Mouse (Mus musculus) retina, postnatal 7 days (tissue): Measurements from ENCODE around the gene Efcab10.
A peak's percentile ranks its signal among the peaks of the same experiment; 100 is the strongest.

Experiments
- DNase-seq: peaks from one replicate; pipeline ENCODE4 v3.0.0-alpha.2; 2012; ENCODE audit warnings: low read depth, low spot score

Gene Efcab10

GRCm38 (mm10) chr12:33427726-33428125 is 33.1 kb downstream of the Efcab10 start:
- no peak for DNase-seq

GRCm38 (mm10) chr12:33429387-33430160 is 34.9 kb downstream of the Efcab10 start, which contains the start of gene Twistnb:
Gene Twistnb (plus strand): TSS chr12:33429635.
- DNase-seq = peak; percentile 94

GRCm38 (mm10) chr12:33433812-33434211 is 39.2 kb downstream of the Efcab10 start:
- DNase-seq = no peak

GRCm38 (mm10) chr12:33434758-33435157 is 40.1 kb downstream of the Efcab10 start:
- DNase-seq = no peak
